Mouse (Mus musculus): Measurements from ENCODE around the gene 4931428L18Rik.
"Not testable (repeated sequence)": the region's sequence is repeated elsewhere in the genome, so short reads cannot be mapped to it uniquely, and the experiment has no call there.

The 4931428L18Rik gene

DNA sequence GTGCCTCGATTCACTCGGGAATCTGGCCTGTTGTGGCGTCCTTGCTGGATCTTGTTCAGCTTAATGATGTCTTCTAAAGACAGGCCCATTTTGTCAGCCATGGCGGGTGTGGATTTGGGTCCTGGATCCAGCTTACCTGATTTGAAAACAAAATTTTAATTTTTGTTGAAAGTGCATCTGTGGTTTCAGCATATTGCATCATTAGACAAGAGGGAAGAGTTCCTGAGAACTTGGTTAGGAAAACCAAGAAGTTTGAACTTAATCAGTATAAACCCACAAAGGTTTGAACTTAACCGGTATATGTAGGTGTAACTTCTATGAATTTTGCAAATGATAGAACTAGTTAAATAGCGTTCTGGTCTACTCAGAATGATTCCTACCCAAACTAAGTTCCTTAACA is 244.6 kb downstream of the 4931428L18Rik start, which contains the start of gene AC153137.1:
Gene AC153137.1 (minus strand): TSS at position 101 of the 400 bp plus-strand sequence.
- in situ Hi-C loops (cut with MboI; ENCODE audit: low pct_unique_long_range_greater_than_20kb in 1 of 2, low sequenced_read_pairs in 2 of 2, unreplicated experiment in 1 of 2) = not testable (repeated sequence)

DNA sequence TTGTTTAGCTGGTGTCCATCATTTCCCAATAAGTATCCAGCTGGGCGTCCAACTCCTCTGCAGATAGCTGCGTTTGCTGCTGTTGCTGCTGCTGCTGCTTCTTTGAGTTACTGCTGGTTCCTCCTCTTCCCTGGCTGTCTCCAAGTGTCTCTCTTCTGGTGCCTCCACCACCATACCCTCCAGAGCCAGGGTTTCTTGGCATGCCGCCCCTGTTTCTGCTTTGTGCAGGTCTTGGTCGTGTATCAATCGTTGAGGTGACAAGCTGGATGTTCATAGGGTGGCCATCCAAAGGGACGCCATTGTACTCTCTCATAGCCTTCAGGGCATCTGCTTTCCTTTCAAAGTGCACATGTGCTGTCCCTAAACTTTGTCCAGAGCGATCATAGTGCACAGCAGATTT is 245.2 kb downstream of the 4931428L18Rik start:
- in situ Hi-C loops (cut with MboI; ENCODE audit: low pct_unique_long_range_greater_than_20kb in 1 of 2, low sequenced_read_pairs in 2 of 2, unreplicated experiment in 1 of 2) = not testable (repeated sequence)

- in situ Hi-C loops (cut with MboI; ENCODE audit: low pct_unique_long_range_greater_than_20kb in 1 of 2, low sequenced_read_pairs in 2 of 2, unreplicated experiment in 1 of 2) = no loop called here
Measured at GRCm38 (mm10) chr1:30951795-30952194, 270.7 kb downstream of the 4931428L18Rik start.

GRCm38 (mm10) chr1:30950456-30950835 is 272.0 kb downstream of the 4931428L18Rik start:
- in situ Hi-C loops (cut with MboI; ENCODE audit: low pct_unique_long_range_greater_than_20kb in 1 of 2, low sequenced_read_pairs in 2 of 2, unreplicated experiment in 1 of 2) = no loop called here

GRCm38 (mm10) chr1:30949710-30950455 is 272.6 kb downstream of the 4931428L18Rik start:
- in situ Hi-C loops (cut with MboI; ENCODE audit: low pct_unique_long_range_greater_than_20kb in 1 of 2, low sequenced_read_pairs in 2 of 2, unreplicated experiment in 1 of 2) = no loop called here

- in situ Hi-C loops (cut with MboI; ENCODE audit: low pct_unique_long_range_greater_than_20kb in 1 of 2, low sequenced_read_pairs in 2 of 2, unreplicated experiment in 1 of 2) = no loop called here
Measured at GRCm38 (mm10) chr1:30948950-30949639, 273.4 kb downstream of the 4931428L18Rik start.

GRCm38 (mm10) chr1:30948361-30948949 is 274.0 kb downstream of the 4931428L18Rik start:
- in situ Hi-C loops (cut with MboI; ENCODE audit: low pct_unique_long_range_greater_than_20kb in 1 of 2, low sequenced_read_pairs in 2 of 2, unreplicated experiment in 1 of 2) = no loop called here
